Mouse (Mus musculus) hindbrain, embryonic 11.5 days (tissue): ENCODE measurements around the gene Slc4a10. TPM values are rescaled to one million over a fixed set of nuclear protein-coding genes. Genes with fewer than 3 reads are reported as not detected.

Experiments used
- ATAC-seq: fragments of 200-750 bp; cut with Nextera tagmentation; 2 replicates; pipeline ENCODE4 v1.8.0; 2017; ENCODE audit warnings: mild to moderate bottlenecking, moderate TSS enrichment, moderate library complexity; ENCODE audit not compliant: low FRiP score
- DNase-seq: peaks from one replicate; pipeline ENCODE4 v3.0.0-alpha.2; 2015; ENCODE audit warnings: low spot score
- H3K27ac ChIP-seq: fragments of 300-500 bp; sonication (generic); 2 replicates; pipeline ENCODE4 v1.5.1; 2014; ENCODE audit warnings: mild to moderate bottlenecking, low read depth, low read length
- H3K27me3 ChIP-seq: fragments of 300-500 bp; sonication (generic); 2 replicates; pipeline ENCODE4 v1.6.1; 2014; ENCODE audit warnings: mild to moderate bottlenecking, low read length, moderate library complexity, mixed read lengths; ENCODE audit not compliant: control insufficient read depth, insufficient read depth
- H3K36me3 ChIP-seq: fragments of 300-500 bp; sonication (generic); 2 replicates; pipeline ENCODE4 v1.6.1; 2014; ENCODE audit warnings: mild to moderate bottlenecking, low read length, moderate library complexity, mixed read lengths; ENCODE audit not compliant: control insufficient read depth, insufficient read depth
- H3K4me1 ChIP-seq: fragments of 300-500 bp; sonication (generic); replicated peaks from 2 replicates; pipeline ENCODE4 v1.6.1; 2014; ENCODE audit warnings: low read length, mixed read lengths; ENCODE audit not compliant: control insufficient read depth, insufficient read depth
- H3K4me2 ChIP-seq: fragments of 300-500 bp; sonication (generic); replicated peaks from 2 replicates; pipeline ENCODE4 v1.6.1; 2014; ENCODE audit warnings: mild to moderate bottlenecking, low read depth, low read length
- H3K4me3 ChIP-seq: fragments of 300-500 bp; sonication (generic); 2 replicates; pipeline ENCODE4 v1.5.1; 2014; ENCODE audit warnings: low read depth, low read length
- H3K9ac ChIP-seq: fragments of 300-500 bp; sonication (generic); 2 replicates; pipeline ENCODE4 v1.6.1; 2014; ENCODE audit warnings: low read depth, low read length
- H3K9me3 ChIP-seq: fragments of 300-500 bp; sonication (generic); 2 replicates; pipeline ENCODE4 v1.6.1; 2016; ENCODE audit warnings: low read length; ENCODE audit not compliant: control insufficient read depth
- WGBS: fragments of 180-500 bp; shearing (Covaris S2); extraction: QIAGEN DNeasy Blood & Tissue Kit; methylation state at CpG from one replicate; pipeline ENCODE4 v1.1.7; 2014; 5-methylcytosine and 5-hydroxymethylcytosine counted together
- polyA plus RNA-seq: library from polyadenylated mRNA; unstranded; fragments of >200 nt; fragmentation: Nextera tagmentation; extraction: Ambion mirVana; gene quantifications from 2 replicates; pipeline ENCODE4 v1.2.1, GENCODE M21; 2014

Slc4a10 gene
- polyA plus RNA-seq, 1 experiment from 2014 or later, result 2.7 TPM

DNA sequence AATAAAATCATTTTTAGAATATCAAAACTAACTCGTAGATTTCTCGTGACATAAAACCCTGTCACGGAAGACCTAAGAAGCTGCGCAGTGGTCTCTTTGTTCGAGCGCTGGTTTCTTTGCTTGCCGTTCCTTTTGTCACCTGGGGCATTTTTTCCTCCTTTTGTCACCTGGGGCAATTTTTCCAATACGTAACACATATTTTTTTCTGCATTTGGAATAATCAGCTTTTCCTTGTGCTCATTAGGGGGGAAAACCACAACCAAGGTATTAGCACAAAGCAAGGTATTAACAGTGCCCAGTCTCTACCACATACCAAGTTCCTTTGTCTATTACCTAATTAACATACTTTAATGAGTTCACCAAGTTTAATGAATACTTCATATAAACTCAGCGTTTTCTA is 42.9 kb downstream of the Slc4a10 start:
- Histone ChIP-seq H3K4me1 (no peaks in the 10 kb centered on the region), H3K4me3 (no peak overlapping the region), H3K36me3 (no peaks in the 10 kb centered on the region), H3K9me3 (no peaks in the 10 kb centered on the region), H3K4me2 (no peak overlapping the region), H3K27ac (no peak overlapping the region), H3K27me3 (no peaks in the 10 kb centered on the region), H3K9ac (no peak overlapping the region)
- DNase-seq (no peak), ATAC-seq (no peak)
- WGBS, result 77% methylated on average over 9 of the region's 9 CpGs

DNA sequence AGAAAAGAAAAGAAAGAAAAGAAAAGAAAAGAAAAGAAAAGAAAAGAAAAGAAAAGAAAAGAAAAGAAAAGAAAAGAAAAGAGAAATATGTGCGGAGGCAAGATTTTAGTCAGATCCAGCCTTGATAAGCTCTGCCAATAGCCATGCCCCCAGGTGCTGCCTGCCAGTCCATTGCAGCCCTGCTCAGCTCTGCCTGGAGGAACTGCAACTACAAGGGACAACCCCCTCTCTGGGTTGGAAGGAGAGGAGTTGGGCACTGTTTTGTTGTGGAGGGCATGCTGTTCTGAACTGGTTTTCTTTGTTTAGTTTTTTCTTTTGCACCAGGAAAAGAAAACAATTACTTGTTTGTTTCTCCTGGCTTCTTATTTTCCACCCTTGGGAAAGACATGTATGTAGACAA is 54.3 kb downstream of the Slc4a10 start:
- ATAC-seq (no peak), DNase-seq (no peak)
- WGBS, result 84% methylated on average over 1 of the region's 1 CpGs

DNA sequence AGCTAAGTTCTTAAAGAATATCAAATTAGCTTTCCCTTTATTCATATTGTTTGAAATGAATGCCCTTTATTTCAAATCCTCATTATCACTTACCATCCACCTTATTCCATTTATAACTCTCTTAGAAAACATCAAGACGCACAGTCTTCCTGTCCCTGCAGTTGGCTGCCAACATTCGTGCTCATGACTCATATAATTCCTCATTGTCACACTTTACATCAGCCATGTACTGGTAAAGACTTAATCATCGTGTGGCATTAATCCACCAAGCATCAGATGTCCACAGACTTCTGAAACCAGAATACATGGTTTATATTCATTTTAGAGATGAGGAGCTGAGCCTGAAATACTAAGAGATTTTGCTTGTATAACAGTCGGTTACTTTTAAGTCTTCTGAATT is 69.1 kb downstream of the Slc4a10 start:
- Histone ChIP-seq H3K27ac (no peak overlapping the region), H3K27me3 (no peaks in the 10 kb centered on the region), H3K4me3 (no peak overlapping the region), H3K36me3 (no peaks in the 10 kb centered on the region), H3K4me1 (no peaks in the 10 kb centered on the region), H3K4me2 (no peak overlapping the region), H3K9ac (no peak overlapping the region), H3K9me3 (no peaks in the 10 kb centered on the region)
- 88% methylated on average over 4 of the region's 4 CpGs for WGBS
- no peak for DNase-seq
- ATAC-seq, result no peak

More for the DNA sequence above, 54.3 kb downstream of the Slc4a10 start:
- Histone ChIP-seq H3K27me3 (no peaks in the 10 kb centered on the region), H3K9ac (no peak overlapping the region), H3K9me3 (no peaks in the 10 kb centered on the region), H3K4me3 (no peak overlapping the region), H3K4me1 (no peaks in the 10 kb centered on the region), H3K4me2 (no peak overlapping the region), H3K36me3 (no peaks in the 10 kb centered on the region), H3K27ac (no peak overlapping the region)

DNA sequence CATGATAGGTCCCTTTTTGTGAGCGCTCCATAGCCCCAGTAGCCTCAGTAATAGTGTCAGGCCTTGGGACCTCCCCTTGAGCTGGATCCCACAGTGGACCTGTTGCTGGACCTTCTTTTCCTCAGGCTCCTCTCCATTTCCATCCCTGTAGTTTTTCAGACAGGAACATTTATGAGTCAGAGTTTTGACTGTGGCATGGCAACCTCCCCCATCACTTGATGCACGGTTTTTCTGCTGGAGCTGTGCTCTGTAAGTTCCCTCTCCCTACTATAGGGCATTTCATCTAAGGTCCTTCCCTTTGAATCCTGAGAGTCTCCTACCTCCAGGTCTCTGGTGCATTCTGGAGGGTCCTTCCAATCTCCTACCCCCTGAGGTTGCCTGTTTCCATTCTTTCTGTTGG is 83.7 kb downstream of the Slc4a10 start:
- Histone ChIP-seq H3K9ac (no peak overlapping the region), H3K27ac (no peak overlapping the region), H3K4me2 (no peak overlapping the region), H3K4me3 (no peak overlapping the region), H3K9me3 (no peaks in the 10 kb centered on the region), H3K36me3 (no peaks in the 10 kb centered on the region), H3K4me1 (no peaks in the 10 kb centered on the region), H3K27me3 (no peaks in the 10 kb centered on the region)
- ATAC-seq (no peak), DNase-seq (no peak)
- 88% methylated on average over 2 of the region's 2 CpGs for WGBS

DNA sequence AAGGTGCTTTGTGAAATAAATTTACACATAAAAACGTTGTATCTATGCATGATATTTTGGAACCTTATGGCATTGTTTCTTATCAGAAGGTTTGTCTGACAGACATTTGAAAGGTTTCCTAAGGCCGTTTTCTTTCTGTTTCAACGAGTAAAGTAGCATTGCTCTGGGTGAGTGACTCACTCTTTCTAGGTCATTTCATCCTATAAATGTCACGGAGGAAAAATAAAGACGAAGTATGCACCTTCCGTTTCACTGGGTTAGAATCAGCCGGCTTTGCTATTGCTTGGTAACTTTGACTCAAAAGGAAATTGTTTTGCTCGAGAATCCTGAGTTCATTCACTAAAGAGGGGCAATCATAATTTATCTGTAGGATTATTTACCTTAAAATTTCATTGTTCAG is 88.6 kb downstream of the Slc4a10 start:
- H3K4me3 ChIP-seq, result no peak overlapping the region
- DNase-seq (no peak), ATAC-seq (no peak)
- H3K4me1 ChIP-seq, result no peaks in the 10 kb centered on the region
- no peak overlapping the region for H3K27ac ChIP-seq
- no peaks in the 10 kb centered on the region for H3K36me3 ChIP-seq
- H3K9ac ChIP-seq, result no peak overlapping the region
- 51% methylated on average over 8 of the region's 8 CpGs for WGBS
- no peak overlapping the region for H3K4me2 ChIP-seq
- H3K27me3 ChIP-seq, result no peaks in the 10 kb centered on the region
- H3K9me3 ChIP-seq, result no peaks in the 10 kb centered on the region

DNA sequence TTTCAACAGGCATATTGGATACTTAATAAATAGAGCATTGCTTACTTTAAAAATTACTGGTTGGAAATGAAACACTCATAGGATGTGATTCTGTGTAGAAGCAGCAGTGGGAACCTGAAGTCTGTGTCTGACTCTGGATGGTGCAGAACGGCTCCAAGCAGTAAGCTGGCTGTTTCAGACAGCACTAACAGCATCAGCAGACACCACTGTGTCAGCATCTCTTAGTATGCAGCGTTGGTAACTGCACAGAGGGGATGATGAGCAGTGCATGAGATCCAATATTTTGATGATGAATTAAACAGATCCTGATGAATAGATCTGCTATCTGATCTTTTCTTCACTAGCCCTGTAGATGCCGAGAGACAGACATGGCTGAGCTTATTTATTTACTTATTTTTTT is 101.4 kb downstream of the Slc4a10 start:
- Histone ChIP-seq H3K4me3 (no peak overlapping the region), H3K4me1 (no peaks in the 10 kb centered on the region), H3K4me2 (no peak overlapping the region), H3K27ac (no peak overlapping the region), H3K9ac (no peak overlapping the region), H3K36me3 (no peaks in the 10 kb centered on the region), H3K27me3 (no peaks in the 10 kb centered on the region), H3K9me3 (no peaks in the 10 kb centered on the region)
- WGBS, result 73% methylated on average over 3 of the region's 3 CpGs
- ATAC-seq, result no peak
- DNase-seq, result no peak

DNA sequence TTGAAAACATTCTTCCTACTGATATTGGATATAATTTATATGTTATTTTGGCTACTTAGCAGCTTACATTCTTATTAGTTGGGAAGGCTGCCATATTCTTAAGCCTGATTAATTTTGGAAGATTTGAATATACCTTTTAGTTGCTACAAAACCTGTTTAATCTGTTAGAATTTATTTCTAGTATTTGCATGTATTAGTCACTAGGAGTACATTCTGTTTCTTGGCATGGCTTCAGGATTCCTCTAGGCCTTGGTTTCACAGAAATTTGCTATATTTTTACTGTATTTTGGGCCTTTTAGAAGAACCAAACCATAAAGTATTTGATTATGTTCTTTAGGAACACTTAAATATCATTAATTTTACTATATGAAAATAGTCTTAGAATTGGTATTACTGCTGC is 103.2 kb downstream of the Slc4a10 start:
- ATAC-seq (no peak), DNase-seq (no peak)
- no peaks in the 10 kb centered on the region for H3K4me1 ChIP-seq
- H3K27me3 ChIP-seq, result no peaks in the 10 kb centered on the region
- H3K4me2 ChIP-seq, result no peak overlapping the region
- H3K36me3 ChIP-seq, result no peaks in the 10 kb centered on the region
- no peak overlapping the region for H3K4me3 ChIP-seq
- no peaks in the 10 kb centered on the region for H3K9me3 ChIP-seq
- H3K27ac ChIP-seq, result no peak overlapping the region
- H3K9ac ChIP-seq, result no peak overlapping the region

DNA sequence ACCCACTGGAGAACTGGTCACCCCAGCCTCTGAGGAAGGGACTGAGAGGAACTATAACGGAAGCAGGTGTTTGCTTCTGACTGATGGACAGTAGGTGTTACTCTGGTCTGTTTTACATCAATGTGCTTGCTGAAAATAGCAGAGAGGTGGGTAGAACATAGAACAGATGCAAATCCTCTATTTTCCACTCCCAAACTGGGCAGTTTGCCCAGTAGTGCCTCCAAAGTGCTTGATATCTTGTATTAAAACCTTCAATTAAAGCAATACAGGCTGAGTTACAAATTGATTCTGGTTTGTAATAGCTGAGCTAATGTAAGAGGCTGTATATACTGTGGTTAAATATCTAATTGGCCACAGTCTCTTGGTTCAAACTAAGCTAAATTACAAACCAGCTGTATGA is 104.6 kb downstream of the Slc4a10 start:
- H3K36me3 ChIP-seq, result no peaks in the 10 kb centered on the region
- no peak overlapping the region for H3K4me2 ChIP-seq
- no peak overlapping the region for H3K27ac ChIP-seq
- H3K4me1 ChIP-seq, result no peaks in the 10 kb centered on the region
- WGBS, result 87% methylated on average over 1 of the region's 1 CpGs
- H3K9ac ChIP-seq, result no peak overlapping the region
- no peak overlapping the region for H3K4me3 ChIP-seq
- no peaks in the 10 kb centered on the region for H3K27me3 ChIP-seq
- H3K9me3 ChIP-seq, result no peaks in the 10 kb centered on the region
- ATAC-seq, result no peak
- DNase-seq, result no peak

DNA sequence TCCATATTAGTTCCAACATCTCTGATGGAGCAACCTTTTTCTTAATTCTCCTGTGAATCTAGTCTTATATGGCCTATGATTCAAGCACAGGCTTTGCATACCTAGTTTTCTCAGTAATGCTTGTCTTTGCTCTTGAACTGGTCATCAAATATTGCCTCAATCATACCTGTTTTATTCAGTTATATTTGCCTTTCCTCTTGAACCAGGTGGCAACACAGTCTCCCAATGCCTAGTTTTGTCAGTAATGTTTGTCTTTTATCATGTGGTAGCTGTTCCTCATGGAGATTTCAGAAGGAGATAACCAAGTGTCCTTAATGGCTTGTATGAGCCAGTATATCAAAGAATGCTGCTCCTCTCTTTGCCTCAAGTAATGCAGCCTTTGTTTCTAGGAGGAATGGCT is 163.8 kb downstream of the Slc4a10 start:
- Histone ChIP-seq H3K36me3 (no peaks in the 10 kb centered on the region), H3K4me1 (no peaks in the 10 kb centered on the region), H3K4me3 (no peak overlapping the region), H3K4me2 (no peak overlapping the region), H3K9ac (no peak overlapping the region), H3K27me3 (no peaks in the 10 kb centered on the region), H3K9me3 (no peaks in the 10 kb centered on the region), H3K27ac (no peak overlapping the region)
- DNase-seq (no peak), ATAC-seq (no peak)
